Mouse (Mus musculus) cerebellum, postnatal 14 days (tissue): ENCODE data around the gene Palmd.

Experiments used
- DNase-seq, 2 experiments: peaks; one replicate each; pipeline ENCODE4 v3.0.0; 2021; ENCODE audit warnings: mixed read lengths in 2 of 2

Gene Palmd

DNA sequence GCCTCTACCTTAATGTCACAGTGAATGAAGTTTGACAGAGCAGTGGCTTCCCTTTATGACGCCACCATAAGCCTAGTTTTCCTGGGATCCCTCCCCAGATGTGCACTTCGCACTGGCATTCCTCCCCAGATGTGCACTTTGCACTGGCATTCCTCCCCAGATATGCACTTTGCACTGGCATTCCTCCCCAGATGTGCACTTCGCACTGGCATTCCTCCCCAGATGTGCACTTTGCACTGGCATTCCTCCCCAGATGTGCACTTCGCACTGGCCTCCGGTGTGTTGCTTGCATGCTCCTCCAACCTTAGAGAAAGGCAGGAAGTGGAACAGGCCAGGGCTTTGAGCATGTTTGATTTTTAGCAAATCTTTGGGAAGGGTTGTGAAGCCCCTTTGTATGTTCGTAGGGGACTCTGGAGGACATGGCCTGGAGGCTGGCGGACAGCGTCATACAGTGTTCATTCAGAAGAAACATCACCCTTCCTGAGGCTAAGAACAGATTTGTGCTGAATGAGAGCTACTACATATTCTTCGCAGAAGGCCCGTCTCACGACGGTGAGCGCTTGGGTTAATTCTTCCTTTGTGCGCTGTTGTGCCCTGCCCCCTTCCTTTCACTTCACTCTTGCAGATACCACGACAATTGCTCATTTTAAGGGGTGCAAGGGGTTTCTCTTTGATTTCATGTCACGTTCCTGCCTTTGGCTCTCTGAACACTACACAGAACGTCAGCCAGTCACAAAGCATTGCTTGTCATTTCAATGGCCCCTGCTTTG, 77.2 kb downstream of the Palmd start:
- no peak for DNase-seq

DNA sequence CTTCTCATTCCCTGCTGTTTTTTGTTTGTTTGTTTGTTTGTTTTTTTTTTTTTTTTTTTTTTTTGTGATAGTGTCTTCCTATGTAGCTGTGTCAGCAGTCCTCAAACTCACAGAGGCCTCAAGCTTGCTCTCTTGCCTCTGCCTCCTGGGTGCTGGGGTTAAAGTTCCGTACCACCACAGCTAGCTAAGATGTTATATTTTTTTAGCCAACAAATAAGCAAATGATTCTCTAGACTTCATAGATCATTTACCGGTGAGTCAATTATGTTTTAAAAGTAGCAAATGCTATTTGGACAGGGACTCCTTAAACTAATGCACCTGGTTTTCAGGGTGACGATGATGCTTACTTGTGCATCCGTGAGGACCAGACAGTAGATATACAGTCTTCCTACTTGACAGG, 78.2 kb downstream of the Palmd start:
- no peak for DNase-seq

DNA sequence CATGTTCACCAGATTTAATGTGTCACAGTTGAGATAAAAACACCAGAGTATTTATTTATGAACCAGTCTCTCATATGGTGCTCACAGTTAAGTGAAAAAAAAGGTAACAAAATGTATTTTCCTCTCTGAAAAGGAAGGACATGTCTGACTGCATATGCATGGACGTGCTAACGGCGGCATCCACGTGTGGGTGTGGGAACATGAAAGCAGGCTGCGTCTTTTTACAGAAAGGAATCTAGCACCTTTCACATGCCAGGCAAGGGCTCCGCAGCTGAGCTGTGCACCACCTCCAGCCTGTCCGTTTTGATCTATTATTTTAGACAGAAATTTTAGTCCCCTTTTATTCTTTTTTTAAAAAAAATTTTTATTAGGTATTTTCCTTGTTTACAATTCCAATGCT, 79.4 kb downstream of the Palmd start:
- DNase-seq, result no peak

DNA sequence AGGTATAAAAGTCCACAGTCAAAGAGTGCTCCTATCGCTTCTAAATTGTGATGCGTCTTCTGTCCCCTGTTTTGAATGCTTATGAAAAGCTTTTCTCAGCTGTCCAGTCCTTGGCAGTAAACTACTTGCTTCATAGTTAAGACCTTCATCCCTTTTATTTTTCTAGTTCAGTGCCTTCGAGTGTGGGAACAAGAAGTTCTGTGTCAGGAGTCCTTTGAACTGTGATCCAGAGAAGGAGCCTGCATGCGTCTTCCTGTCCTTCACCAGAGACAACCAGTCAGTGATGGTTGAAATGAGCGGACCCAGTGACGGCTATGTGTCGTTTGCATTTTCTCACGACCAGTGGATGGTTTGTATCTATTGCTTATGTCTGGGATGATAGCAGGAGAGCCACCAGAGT, 83.8 kb downstream of the Palmd start:
- DNase-seq, result no peak

DNA sequence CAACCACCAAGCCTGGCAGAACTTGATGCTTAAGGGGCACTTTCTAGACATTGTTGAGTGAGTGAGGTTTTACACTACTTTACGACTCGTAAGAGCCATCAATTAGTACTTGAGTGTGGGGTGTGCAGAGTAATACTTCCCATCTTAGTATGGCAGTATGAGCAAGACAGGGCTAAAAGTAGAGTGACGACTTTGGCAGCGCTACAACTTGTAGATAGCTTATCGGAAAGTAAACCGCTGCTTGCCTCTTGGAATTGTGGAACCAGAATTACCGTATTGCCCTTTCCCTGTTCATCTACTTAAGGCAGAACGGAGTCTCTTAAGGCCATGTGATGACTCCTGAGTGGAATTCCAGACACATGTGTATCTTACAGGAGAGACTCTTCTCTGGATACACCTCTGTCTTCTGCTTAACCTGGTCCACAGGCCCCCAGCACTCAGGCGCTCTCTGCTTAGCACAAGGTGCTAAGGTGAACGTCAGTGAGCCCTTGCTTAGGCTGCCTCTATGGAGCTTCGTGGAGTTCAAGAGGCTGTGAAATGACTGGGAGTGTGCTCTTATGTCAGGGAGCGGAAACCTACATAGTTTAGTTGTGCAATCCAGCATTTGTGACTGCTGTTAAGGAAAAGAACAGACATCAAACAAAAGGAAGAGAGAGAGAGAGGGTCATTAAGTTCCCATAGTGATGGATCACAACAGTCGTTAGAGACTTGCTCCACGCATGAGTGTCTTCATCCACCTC, 86.4 kb downstream of the Palmd start:
- DNase-seq, result no peak

DNA sequence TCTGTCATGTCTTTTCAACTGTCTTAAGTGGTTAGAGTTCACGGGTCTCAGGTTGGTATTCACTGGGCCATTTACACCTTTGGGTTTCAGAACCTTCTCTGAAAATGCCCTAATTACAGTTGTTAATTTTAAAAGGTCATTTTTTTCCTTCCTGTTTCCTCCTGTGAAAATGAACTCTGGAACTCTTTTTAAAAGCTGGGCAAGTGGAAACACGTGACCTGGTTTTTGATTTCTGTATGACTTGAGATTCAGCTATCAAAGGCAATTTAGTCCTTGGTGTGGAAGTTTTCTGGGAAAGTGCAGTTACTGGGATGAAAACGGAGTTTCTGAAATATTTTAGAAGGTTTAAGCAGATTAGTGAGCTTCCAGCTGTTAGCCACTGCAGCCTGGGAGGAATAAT, 98.4 kb downstream of the Palmd start:
- no peak for DNase-seq
